Mouse (Mus musculus) liver, adult 2 months (tissue): Measurements from ENCODE around the gene Pecam1. TPM values are rescaled to one million over a fixed set of nuclear protein-coding genes. Genes with fewer than 3 reads are reported as not detected.

Experiments used
- DNase-seq: peaks from one replicate; pipeline ENCODE4 v3.0.0-alpha.2; 2011; ENCODE audit warnings: low read depth, low spot score; ENCODE audit errors: extremely low read depth
- H3K27ac ChIP-seq: fragments of 200-500 bp; replicated peaks from 2 replicates; pipeline ENCODE4 v1.5.1; 2012; ENCODE audit warnings: low read depth, mild to moderate bottlenecking, control low read depth, inconsistent platforms, low read length; ENCODE audit not compliant: insufficient read depth
- H3K27me3 ChIP-seq: fragments of 200-500 bp; 2 replicates; pipeline ENCODE4 v1.6.1; 2012; ENCODE audit warnings: mild to moderate bottlenecking, moderate library complexity, low read length, inconsistent platforms; ENCODE audit not compliant: control insufficient read depth, insufficient read depth
- H3K36me3 ChIP-seq: fragments of 200-500 bp; 2 replicates; pipeline ENCODE4 v1.6.1; 2012; ENCODE audit warnings: low read length, inconsistent platforms; ENCODE audit not compliant: control insufficient read depth, insufficient read depth
- H3K4me1 ChIP-seq: fragments of 200-500 bp; 2 replicates; pipeline ENCODE4 v1.6.1; 2011; ENCODE audit warnings: low read length; ENCODE audit not compliant: control insufficient read depth, insufficient read depth
- H3K4me3 ChIP-seq: fragments of 200-500 bp; 2 replicates; pipeline ENCODE4 v1.5.1; 2011; ENCODE audit warnings: low read depth, mild to moderate bottlenecking, control low read depth, low read length, moderate library complexity; ENCODE audit not compliant: insufficient read depth
- H3K79me2 ChIP-seq: fragments of 200-500 bp; 2 replicates; pipeline ENCODE4 v1.6.1; 2012; ENCODE audit warnings: inconsistent platforms, mild to moderate bottlenecking, low read length, moderate library complexity; ENCODE audit not compliant: control insufficient read depth, insufficient read depth
- H3K9ac ChIP-seq: fragments of 200-500 bp; 2 replicates; pipeline ENCODE4 v1.6.1; 2012; ENCODE audit warnings: low read depth, mild to moderate bottlenecking, control low read depth, inconsistent platforms, low read length
- CTCF ChIP-seq: fragments of 200-500 bp; IDR thresholded peaks from 2 replicates; pipeline ENCODE4 v1.5.1; 2011; ENCODE audit warnings: low read depth, low read length, control low read depth
- POLR2A ChIP-seq: fragments of 200-500 bp; IDR thresholded peaks from 2 replicates; pipeline ENCODE4 v1.6.1; 2011; ENCODE audit warnings: low read length, control low read depth; ENCODE audit not compliant: insufficient read depth; ENCODE audit errors: extremely low read depth
- WGBS: fragments of 180-500 bp; shearing (Covaris S2); methylation state at CpG from one replicate; pipeline ENCODE4 v1.1.7; 2018; 5-methylcytosine and 5-hydroxymethylcytosine counted together
- polyA plus RNA-seq: library from polyadenylated mRNA; depleted of rRNA; stranded (reverse); fragments of >200 nt; gene quantifications from 2 replicates; pipeline ENCODE4 v1.2.3, GENCODE M21; 2012
- total RNA-seq: library from RNA; depleted of rRNA; stranded (reverse); fragments of >200 nt; gene quantifications from 2 replicates; pipeline ENCODE4 v1.2.3, GENCODE M21; 2014

Pecam1 gene
- total and polyA plus RNA-seq, 2 experiments, result 5.4 to 14.6 TPM

DNA sequence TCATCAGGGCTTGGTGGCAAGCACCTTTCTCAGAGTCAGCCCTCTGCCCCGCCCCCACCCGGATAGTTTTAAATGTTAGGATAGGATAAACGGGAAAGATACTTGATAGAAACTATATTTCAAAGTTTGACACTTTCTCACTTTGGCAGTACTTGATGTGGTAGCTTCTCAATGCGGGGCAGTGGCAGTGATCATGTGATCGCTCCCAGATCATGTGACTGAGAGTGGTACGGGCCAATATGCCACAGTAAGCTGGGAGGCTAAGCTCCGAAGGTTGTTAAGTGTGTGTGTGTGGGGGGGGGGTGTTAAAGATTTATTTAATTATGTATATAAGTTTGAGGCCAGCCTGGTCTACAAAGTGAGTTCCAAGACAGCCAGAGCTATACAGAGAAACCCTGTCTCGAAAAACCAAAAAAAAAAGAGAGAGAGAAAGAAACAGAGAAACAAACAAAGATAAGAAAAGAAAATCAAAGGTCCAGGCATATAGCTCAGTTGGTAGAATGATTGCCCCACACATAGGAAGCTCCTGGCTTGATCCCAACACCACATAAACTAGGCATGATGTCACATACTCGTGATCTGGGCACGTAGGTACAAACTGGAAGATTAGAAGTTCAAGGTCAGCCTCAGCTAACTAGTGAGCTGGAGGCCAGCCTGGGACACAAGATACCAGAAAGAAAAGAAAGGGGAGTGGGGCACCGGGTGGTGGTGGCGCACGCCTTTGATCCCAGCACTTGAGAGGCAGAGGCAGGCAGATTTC, 132.4 kb downstream of the Pecam1 start:
- no peaks in the 10 kb centered on the region for H3K79me2 ChIP-seq
- H3K36me3 ChIP-seq, result no peaks in the 10 kb centered on the region
- no peak for TF ChIP-seq POLR2A
- no peak for TF ChIP-seq CTCF
- no peaks in the 10 kb centered on the region for H3K27me3 ChIP-seq
- DNase-seq, result peak; percentile 55
- H3K4me1 ChIP-seq, result peaks cover 9% of the 10 kb centered on the region
- no peak overlapping the region for H3K27ac ChIP-seq
- no peak overlapping the region for H3K9ac ChIP-seq
- 56% methylated on average over 13 of the region's 13 CpGs for WGBS
- no peak overlapping the region for H3K4me3 ChIP-seq

DNA sequence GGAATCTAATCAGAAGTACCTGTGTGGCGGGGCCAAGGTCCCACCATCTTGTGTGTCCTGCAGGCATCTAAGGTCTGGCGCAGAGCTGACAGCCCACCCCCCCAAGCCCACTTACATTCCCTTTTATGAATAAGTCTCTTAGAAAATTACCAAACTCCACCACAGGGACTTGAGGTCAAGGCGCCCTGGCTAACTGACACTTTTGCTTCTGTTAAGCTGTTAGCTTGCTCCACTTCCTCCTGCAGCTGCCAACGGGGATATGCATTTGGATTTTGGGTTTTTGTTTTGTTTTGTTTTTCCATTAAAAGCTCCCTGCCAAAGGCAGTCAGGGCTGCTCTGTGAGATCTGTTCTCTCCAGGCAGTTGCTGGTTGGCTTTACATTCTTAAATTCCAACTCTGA, 134.9 kb downstream of the Pecam1 start:
- WGBS, result 90% methylated on average over 4 of the region's 4 CpGs
- TF ChIP-seq POLR2A (no peak), CTCF (no peak)
- no peak overlapping the region for H3K9ac ChIP-seq
- H3K27me3 ChIP-seq, result no peaks in the 10 kb centered on the region
- no peak overlapping the region for H3K4me3 ChIP-seq
- no peak for DNase-seq
- no peak overlapping the region for H3K27ac ChIP-seq
- peaks cover 17% of the 10 kb centered on the region for H3K4me1 ChIP-seq
- H3K36me3 ChIP-seq, result no peaks in the 10 kb centered on the region
- H3K79me2 ChIP-seq, result peaks cover 9% of the 10 kb centered on the region; the same call in 1 of the 2 replicates

DNA sequence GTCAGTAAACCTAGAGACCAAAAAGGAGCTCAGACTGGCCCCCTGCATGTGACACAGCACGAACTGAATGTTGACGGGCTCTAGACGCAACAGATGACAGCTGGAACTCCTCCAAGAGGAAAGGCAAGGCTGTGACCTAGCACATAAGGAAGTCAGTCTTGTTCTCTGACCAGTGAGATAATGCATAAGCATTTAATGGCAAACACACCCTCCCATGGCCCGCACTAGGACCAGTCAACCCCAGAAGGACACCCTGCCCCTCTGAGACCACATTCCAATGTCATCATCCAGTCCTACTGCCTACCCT, 136.1 kb downstream of the Pecam1 start:
- H3K27ac ChIP-seq, result peak overlapping the region; percentile 57
- DNase-seq, result peak; percentile 49
- no peak for TF ChIP-seq POLR2A
- no peak for TF ChIP-seq CTCF
- 36% methylated on average over 4 of the region's 4 CpGs for WGBS
- no peak overlapping the region for H3K9ac ChIP-seq
- H3K79me2 ChIP-seq, result peaks cover 18% of the 10 kb centered on the region
- H3K36me3 ChIP-seq, result no peaks in the 10 kb centered on the region
- H3K4me3 ChIP-seq, result no peak overlapping the region
- no peaks in the 10 kb centered on the region for H3K27me3 ChIP-seq
- H3K4me1 ChIP-seq, result peaks cover 17% of the 10 kb centered on the region

DNA sequence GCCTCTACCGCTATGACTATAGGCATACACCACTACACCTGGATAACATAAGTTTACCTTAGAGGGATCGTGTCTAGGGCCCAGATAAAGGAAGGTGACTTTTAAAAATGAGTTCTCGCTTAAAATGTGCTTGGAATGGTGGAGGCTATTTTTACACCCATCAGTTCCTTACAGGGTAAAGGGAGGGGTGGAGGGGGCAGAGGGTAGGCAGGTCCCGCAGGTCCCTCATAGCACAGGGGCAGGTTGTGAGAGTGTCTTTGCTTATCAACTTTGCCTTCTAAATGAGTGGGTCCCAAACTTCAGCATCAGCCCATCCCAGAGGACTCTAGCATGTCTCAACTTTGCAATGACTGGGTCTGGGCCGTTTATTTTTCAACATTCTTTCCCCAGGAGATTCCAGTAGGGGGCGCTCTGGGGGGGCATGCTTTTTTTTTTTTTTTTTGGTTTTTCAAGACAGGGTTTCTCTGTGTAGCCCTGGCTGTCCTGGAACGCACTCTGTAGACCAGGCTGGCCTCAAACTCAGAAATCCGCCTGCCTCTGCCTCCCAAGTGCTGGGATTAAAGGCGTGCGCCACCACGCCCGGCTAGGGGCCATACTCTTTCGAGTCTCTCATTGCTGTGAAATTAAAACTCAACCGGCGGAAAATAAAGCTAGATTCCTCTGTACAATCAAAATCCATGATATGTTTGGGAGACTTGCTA, 136.6 kb downstream of the Pecam1 start:
- Histone ChIP-seq H3K27me3 (no peaks in the 10 kb centered on the region), H3K36me3 (no peaks in the 10 kb centered on the region), H3K79me2 (peaks cover 21% of the 10 kb centered on the region), H3K27ac (peak overlapping the region; percentile 57), H3K4me1 (peaks cover 17% of the 10 kb centered on the region), H3K4me3 (peak overlapping the region; percentile 20), H3K9ac (peak overlapping the region; percentile 28; the same call in 1 of the 2 replicates)
- DNase-seq, result no peak
- WGBS, result 52% methylated on average over 15 of the region's 15 CpGs
- TF ChIP-seq POLR2A (no peak), CTCF (no peak)

DNA sequence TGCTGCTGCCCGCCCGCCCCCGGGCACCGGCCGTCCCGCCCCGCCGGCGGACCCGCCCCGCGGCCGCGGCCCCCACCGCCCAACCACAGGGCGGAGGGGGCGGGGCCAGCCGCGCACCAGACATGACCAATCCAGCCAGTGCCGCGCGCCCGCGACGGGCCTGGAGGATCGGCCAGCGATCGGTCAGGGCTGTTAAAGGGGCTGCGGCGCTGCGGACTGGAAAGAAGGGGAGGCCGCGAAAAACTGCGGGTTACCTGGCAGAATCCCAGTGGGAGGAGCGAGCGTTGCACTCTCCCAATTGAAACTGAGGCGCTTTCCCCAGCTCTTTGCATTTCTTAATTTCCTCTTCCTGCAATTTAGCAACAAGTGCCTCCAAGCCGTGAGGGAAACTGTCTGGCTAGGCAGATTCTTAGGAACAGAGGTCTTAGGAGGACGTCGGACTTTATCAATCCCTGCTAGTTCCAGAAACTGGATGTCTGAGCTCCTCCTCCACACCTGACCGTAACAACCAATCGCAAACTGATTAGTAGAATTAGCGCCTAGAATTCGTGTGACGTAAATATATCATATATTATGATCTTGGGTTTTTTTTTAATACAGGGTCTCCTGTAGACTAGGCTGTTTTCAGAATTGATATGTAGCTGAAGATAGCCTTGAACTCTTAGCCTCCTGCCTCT, 137.3 kb downstream of the Pecam1 start, which contains the start of gene Tex2:
Gene Tex2 (minus strand): TSS at position 463 of the 677 bp plus-strand sequence.
- Histone ChIP-seq H3K9ac (peak within 1 kb of the TSS; percentile 98), H3K4me1 (peaks cover 17% of the 10 kb centered on the region), H3K27me3 (no peaks in the 10 kb centered on the region), H3K79me2 (peaks cover 22% of the 10 kb centered on the region), H3K4me3 (peak within 1 kb of the TSS; percentile 93), H3K36me3 (no peaks in the 10 kb centered on the region), H3K27ac (peak within 1 kb of the TSS; percentile 89)
- TF ChIP-seq CTCF, result no peak
- under 1% methylated on average over 45 of the region's 45 CpGs for WGBS
- peak; percentile 91 for DNase-seq
